Mouse (Mus musculus): ENCODE measurements around the gene Aox1. TPM values are rescaled to one million over a fixed set of nuclear protein-coding genes. Genes with fewer than 3 reads are reported as not detected.

Gene Aox1
- total RNA-seq, 2 experiments from 2014 or later: 0.97 to 1.1 TPM

- no peak for DNase-seq (ENCODE audit: extremely low spot score in 1 of 2, low spot score in 2 of 2)
- intact Hi-C loops (cut with DNase I): no loop called here
Measured at GRCm38 (mm10) chr1:58147776-58148175, 118.0 kb downstream of the Aox1 start.

GRCm38 (mm10) chr1:58152247-58152646 is 122.5 kb downstream of the Aox1 start:
- intact Hi-C loops (cut with DNase I): no loop called here
- no peak for DNase-seq (ENCODE audit: extremely low spot score in 1 of 2, low spot score in 2 of 2)

Other genes starting within 250 kb of the Aox1 start
- gene Sgo2a, start 34.0 kb upstream of the Aox1 start, total RNA-seq (2021): 1 to 10 TPM; 1.3 TPM
- gene Kctd18, start 11.0 kb upstream of the Aox1 start, total RNA-seq (2021): 10 to 100 TPM; 19.6 to 19.8 TPM
- 1 to 10 TPM; 2.1 to 2.4 TPM for gene Aox3, start 83.2 kb downstream of the Aox1 start, total RNA-seq (2021)
- 10 to 100 TPM; 13.1 to 13.3 TPM for gene Aox4, start 180.5 kb downstream of the Aox1 start, total RNA-seq (2021)
- gene Aox2, start 248.4 kb downstream of the Aox1 start, total RNA-seq (2021): under 1 TPM; 0.06 to 0.08 TPM